Mouse (Mus musculus): ENCODE data around the gene Abca7. TPM values are rescaled to one million over a fixed set of nuclear protein-coding genes. Genes with fewer than 3 reads are reported as not detected.

Gene Abca7
- polyA plus RNA-seq, 1 experiment from 2014 or later = 2.1 TPM

DNA sequence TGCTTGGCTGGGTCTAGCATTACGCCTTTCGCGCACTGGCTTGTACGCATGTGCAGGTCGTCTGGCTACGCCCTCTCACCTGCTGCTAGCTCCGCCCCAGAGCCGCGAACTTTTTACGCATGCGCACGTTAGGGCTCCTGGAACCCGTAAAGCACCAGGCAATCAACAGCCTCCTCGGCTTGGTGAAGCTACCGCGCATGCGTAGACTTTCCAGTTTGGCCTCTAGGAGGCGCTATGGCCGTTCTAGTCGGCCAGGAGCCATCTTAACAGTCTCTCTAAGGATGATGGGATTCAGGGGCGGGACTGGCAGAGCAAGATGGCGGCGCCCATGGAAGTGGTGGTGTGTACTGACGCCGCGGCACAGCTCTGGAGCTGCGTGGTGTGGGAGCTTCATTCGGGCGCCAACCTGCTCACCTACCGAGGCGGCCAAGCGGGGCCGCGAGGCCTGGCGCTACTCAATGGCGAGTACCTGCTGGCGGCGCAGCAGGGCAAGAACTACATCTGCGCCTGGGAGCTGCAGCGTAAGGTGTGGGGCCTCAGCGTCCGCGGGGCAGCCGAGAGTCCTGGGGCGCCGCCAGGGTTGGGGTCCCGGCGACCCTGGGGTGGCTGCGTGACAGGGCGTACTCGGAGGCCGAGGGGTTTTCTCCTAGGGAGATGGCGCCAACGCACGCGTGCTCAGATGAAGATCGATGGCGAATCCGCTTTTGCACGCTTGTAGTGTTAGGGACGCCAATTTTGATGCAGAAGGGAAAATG is 36.3 kb upstream of the Abca7 start, which contains the start of gene Wdr18:
Gene Wdr18, plus strand, starts transcription at position 306 of the 755 bp plus-strand sequence.
- ATAC-seq (replicated peaks; ENCODE audit: insufficient number of reproducible peaks, insufficient read depth, low FRiP score, low read depth) = peak; percentile 95
- Histone ChIP-seq H3K4me2 (peak within 1 kb of the TSS; percentile 78), H3K4me3 (peak within 1 kb of the TSS; percentile 93), H3K27me3 (no peaks in the 10 kb centered on the region), H3K9me3 (replicated peaks) (no peaks in the 10 kb centered on the region), H3K36me3 (peaks cover 24% of the 10 kb centered on the region), H3K4me1 (replicated peaks) (peaks cover 16% of the 10 kb centered on the region), H3K27ac (peak within 1 kb of the TSS; percentile 72), H3K9ac (peak within 1 kb of the TSS; percentile 85)
- WGBS = under 1% methylated on average over 61 of the region's 61 CpGs

DNA sequence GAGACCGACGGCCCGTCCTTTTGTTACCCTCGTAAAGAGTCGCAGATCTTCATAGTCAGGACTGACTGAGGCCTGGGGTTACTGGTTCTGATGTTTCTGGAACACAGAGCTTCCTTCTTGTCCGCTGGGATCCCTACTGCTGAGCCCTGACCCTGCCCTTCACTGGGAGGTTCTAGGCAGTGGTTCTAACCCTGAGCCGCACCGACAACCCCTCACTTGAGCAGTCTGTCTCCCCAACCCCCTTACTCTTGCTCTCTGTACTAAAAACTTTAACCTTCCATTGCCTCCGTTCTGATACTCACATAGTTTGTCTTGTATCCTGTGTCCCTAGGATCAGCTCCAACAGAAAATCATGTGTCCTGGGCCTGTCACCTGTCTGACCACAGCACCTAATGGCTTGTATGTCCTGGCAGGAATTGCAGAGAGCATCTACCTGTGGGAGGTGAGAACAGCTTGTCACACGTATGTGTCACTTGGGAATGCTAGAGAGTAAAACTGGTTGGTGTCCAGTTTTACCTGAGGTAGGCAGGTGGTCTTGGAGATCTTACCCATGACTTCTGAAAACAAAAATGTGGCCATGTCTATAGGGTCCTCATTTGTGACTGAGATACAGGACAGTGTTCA is 35.5 kb upstream of the Abca7 start:
- Histone ChIP-seq H3K4me2 (peak overlapping the region; percentile 78), H3K27ac (peak overlapping the region; percentile 72; the same call in 1 of the 2 replicates), H3K4me3 (peak overlapping the region; percentile 93), H3K4me1 (replicated peaks) (peaks cover 16% of the 10 kb centered on the region), H3K9me3 (replicated peaks) (no peaks in the 10 kb centered on the region), H3K9ac (peak overlapping the region; percentile 85), H3K36me3 (peaks cover 31% of the 10 kb centered on the region), H3K27me3 (no peaks in the 10 kb centered on the region)
- no peak for ATAC-seq (replicated peaks; ENCODE audit: insufficient number of reproducible peaks, insufficient read depth, low FRiP score, low read depth)
- WGBS = 11% methylated on average over 10 of the region's 10 CpGs

- no peak overlapping the region for H3K4me2 ChIP-seq
- no peak for ATAC-seq (replicated peaks; ENCODE audit: insufficient number of reproducible peaks, insufficient read depth, low FRiP score, low read depth)
- H3K27ac ChIP-seq = no peak overlapping the region
- no peak overlapping the region for H3K9ac ChIP-seq
- peaks cover 10% of the 10 kb centered on the region for H3K4me1 ChIP-seq (replicated peaks)
- peaks cover 9% of the 10 kb centered on the region; the same call in 1 of the 2 replicates for H3K27me3 ChIP-seq
- 96% methylated on average over 7 of the region's 7 CpGs for WGBS
- H3K36me3 ChIP-seq = peaks cover 57% of the 10 kb centered on the region
- H3K4me3 ChIP-seq = no peak overlapping the region
- H3K9me3 ChIP-seq (replicated peaks) = no peaks in the 10 kb centered on the region
These were observed 31.6 kb upstream of the Abca7 start for GRCm38 (mm10) chr10:79964727-79965126.

- H3K27ac ChIP-seq = no peak overlapping the region
- peaks cover 13% of the 10 kb centered on the region for H3K27me3 ChIP-seq
- WGBS = 82% methylated on average over 5 of the region's 5 CpGs
- H3K4me1 ChIP-seq (replicated peaks) = peaks cover 9% of the 10 kb centered on the region
- ATAC-seq (replicated peaks; ENCODE audit: insufficient number of reproducible peaks, insufficient read depth, low FRiP score, low read depth) = no peak
- H3K4me2 ChIP-seq = no peak overlapping the region
- H3K9me3 ChIP-seq (replicated peaks) = no peaks in the 10 kb centered on the region
- no peak overlapping the region for H3K4me3 ChIP-seq
- no peak overlapping the region for H3K9ac ChIP-seq
- H3K36me3 ChIP-seq = peaks cover 57% of the 10 kb centered on the region
These were observed 31.0 kb upstream of the Abca7 start for GRCm38 (mm10) chr10:79965325-79965724.

- 86% methylated on average over 5 of the region's 5 CpGs for WGBS
- Histone ChIP-seq H3K9me3 (replicated peaks) (no peaks in the 10 kb centered on the region), H3K36me3 (peaks cover 57% of the 10 kb centered on the region), H3K4me3 (no peak overlapping the region), H3K27ac (no peak overlapping the region), H3K4me2 (no peak overlapping the region), H3K9ac (no peak overlapping the region), H3K27me3 (peaks cover 29% of the 10 kb centered on the region), H3K4me1 (replicated peaks) (peaks cover 9% of the 10 kb centered on the region)
- no peak for ATAC-seq (replicated peaks; ENCODE audit: insufficient number of reproducible peaks, insufficient read depth, low FRiP score, low read depth)
These were observed 29.4 kb upstream of the Abca7 start for GRCm38 (mm10) chr10:79966886-79967400.

- Histone ChIP-seq H3K36me3 (peaks cover 47% of the 10 kb centered on the region), H3K4me2 (no peak overlapping the region), H3K4me1 (replicated peaks) (peaks cover 14% of the 10 kb centered on the region), H3K4me3 (no peak overlapping the region), H3K9me3 (replicated peaks) (no peaks in the 10 kb centered on the region), H3K9ac (no peak overlapping the region), H3K27me3 (peaks cover 41% of the 10 kb centered on the region), H3K27ac (no peak overlapping the region)
- no peak for ATAC-seq (replicated peaks; ENCODE audit: insufficient number of reproducible peaks, insufficient read depth, low FRiP score, low read depth)
- 83% methylated on average over 1 of the region's 1 CpGs for WGBS
These were observed 28.1 kb upstream of the Abca7 start for GRCm38 (mm10) chr10:79968181-79968580.

- 21% methylated on average over 3 of the region's 3 CpGs for WGBS
- Histone ChIP-seq H3K4me1 (replicated peaks) (peaks cover 14% of the 10 kb centered on the region), H3K27ac (no peak overlapping the region), H3K27me3 (peaks cover 47% of the 10 kb centered on the region), H3K4me2 (no peak overlapping the region), H3K4me3 (no peak overlapping the region), H3K9me3 (replicated peaks) (no peaks in the 10 kb centered on the region), H3K9ac (no peak overlapping the region), H3K36me3 (peaks cover 41% of the 10 kb centered on the region)
- no peak for ATAC-seq (replicated peaks; ENCODE audit: insufficient number of reproducible peaks, insufficient read depth, low FRiP score, low read depth)
These were observed 27.1 kb upstream of the Abca7 start for GRCm38 (mm10) chr10:79969124-79969568.

DNA sequence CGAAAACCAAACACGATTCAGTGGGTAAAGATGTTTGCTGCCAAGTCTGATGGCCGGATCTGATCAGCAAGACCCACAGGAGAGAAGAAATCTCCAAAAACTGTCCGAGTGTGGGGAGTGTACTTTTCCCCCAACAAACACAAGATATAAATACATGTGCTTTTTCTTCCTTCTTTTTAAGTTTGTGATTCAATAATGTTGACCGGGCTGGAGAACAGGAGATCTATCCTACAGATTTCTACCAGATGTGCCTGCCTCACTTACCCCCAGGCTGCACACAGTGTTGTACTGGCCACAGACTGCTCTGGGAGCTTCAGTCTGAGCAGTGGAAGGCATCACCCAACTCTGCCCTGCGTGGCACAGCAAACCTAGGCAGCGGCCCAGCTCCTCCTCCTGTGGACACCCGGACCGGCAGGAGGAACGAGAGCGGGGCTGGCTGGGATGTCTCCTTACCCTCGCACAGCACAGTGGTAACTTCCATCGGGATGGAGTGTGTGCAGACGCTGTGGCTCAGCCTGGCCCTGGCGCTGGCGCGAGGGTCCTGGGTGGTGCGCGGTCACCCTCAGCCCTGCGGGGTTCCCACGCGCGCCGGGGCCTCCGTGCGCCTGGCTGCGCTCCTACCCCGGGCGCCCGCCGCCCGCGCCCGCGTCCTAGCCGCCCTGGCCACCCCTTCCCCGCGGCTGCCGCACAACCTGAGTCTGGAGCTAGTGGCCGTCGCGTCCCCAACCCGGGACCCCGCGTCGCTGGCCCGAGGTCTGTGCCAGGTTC is 25.7 kb upstream of the Abca7 start, which contains the start of gene Grin3b:
Gene Grin3b, plus strand, starts transcription at position 301 of the 768 bp plus-strand sequence.
- peaks cover 14% of the 10 kb centered on the region for H3K4me1 ChIP-seq (replicated peaks)
- 7% methylated on average over 47 of the region's 47 CpGs for WGBS
- H3K4me3 ChIP-seq = peak within 1 kb of the TSS; percentile 44
- H3K9ac ChIP-seq = peak within 1 kb of the TSS; percentile 37
- H3K9me3 ChIP-seq (replicated peaks) = no peaks in the 10 kb centered on the region
- H3K36me3 ChIP-seq = peaks cover 34% of the 10 kb centered on the region
- no peak for ATAC-seq (replicated peaks; ENCODE audit: insufficient number of reproducible peaks, insufficient read depth, low FRiP score, low read depth)
- peak within 1 kb of the TSS; percentile 75 for H3K4me2 ChIP-seq
- H3K27me3 ChIP-seq = peaks cover 47% of the 10 kb centered on the region
- H3K27ac ChIP-seq = no peak within 1 kb of the TSS

- Histone ChIP-seq H3K9ac (peak overlapping the region; percentile 37), H3K4me2 (peak overlapping the region; percentile 75), H3K9me3 (replicated peaks) (no peaks in the 10 kb centered on the region), H3K36me3 (peaks cover 34% of the 10 kb centered on the region), H3K4me3 (peak overlapping the region; percentile 44), H3K27ac (no peak overlapping the region), H3K4me1 (replicated peaks) (peaks cover 14% of the 10 kb centered on the region), H3K27me3 (peaks cover 47% of the 10 kb centered on the region)
- 6% methylated on average over 21 of the region's 21 CpGs for WGBS
- no peak for ATAC-seq (replicated peaks; ENCODE audit: insufficient number of reproducible peaks, insufficient read depth, low FRiP score, low read depth)
These were observed 25.2 kb upstream of the Abca7 start for GRCm38 (mm10) chr10:79971183-79971497.

DNA sequence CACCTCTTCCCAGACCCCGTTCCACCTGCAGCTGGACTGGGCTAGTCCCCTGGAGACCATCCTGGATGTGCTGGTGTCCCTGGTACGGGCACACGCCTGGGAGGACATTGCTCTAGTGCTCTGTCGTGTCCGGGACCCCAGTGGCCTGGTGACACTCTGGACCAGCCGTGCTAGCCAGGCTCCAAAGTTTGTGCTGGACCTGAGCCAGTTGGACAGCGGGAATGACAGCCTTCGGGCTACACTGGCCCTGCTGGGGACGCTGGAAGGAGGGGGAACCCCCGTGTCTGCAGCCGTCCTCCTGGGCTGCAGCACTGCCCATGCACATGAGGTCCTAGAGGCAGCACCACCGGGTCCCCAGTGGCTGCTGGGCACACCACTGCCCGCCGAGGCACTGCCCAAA is 23.5 kb upstream of the Abca7 start:
- Histone ChIP-seq H3K9ac (peak overlapping the region; percentile 25), H3K27me3 (peaks cover 47% of the 10 kb centered on the region), H3K36me3 (peaks cover 34% of the 10 kb centered on the region), H3K4me1 (replicated peaks) (peaks cover 14% of the 10 kb centered on the region), H3K9me3 (replicated peaks) (no peaks in the 10 kb centered on the region), H3K27ac (no peak overlapping the region), H3K4me2 (no peak overlapping the region), H3K4me3 (no peak overlapping the region)
- no peak for ATAC-seq (replicated peaks; ENCODE audit: insufficient number of reproducible peaks, insufficient read depth, low FRiP score, low read depth)
- WGBS = 38% methylated on average over 14 of the region's 14 CpGs

- no peak for ATAC-seq (replicated peaks; ENCODE audit: insufficient number of reproducible peaks, insufficient read depth, low FRiP score, low read depth)
- no peak overlapping the region for H3K4me2 ChIP-seq
- H3K4me3 ChIP-seq = no peak overlapping the region
- 89% methylated on average over 21 of the region's 21 CpGs for WGBS
- H3K27me3 ChIP-seq = peaks cover 44% of the 10 kb centered on the region
- H3K36me3 ChIP-seq = peaks cover 41% of the 10 kb centered on the region
- no peaks in the 10 kb centered on the region for H3K9me3 ChIP-seq (replicated peaks)
- no peak overlapping the region for H3K9ac ChIP-seq
- H3K4me1 ChIP-seq (replicated peaks) = peaks cover 14% of the 10 kb centered on the region
- H3K27ac ChIP-seq = no peak overlapping the region
These were observed 22.2 kb upstream of the Abca7 start for GRCm38 (mm10) chr10:79974087-79974486.
